Mouse (Mus musculus): ENCODE results near the gene 4632433K11Rik. TPM values are rescaled to one million over a fixed set of nuclear protein-coding genes. Genes with fewer than 3 reads are reported as not detected.

4632433K11Rik gene
- not detected in 2 replicates for polyA plus RNA-seq (2014; fragmentation: Nextera tagmentation; extraction: Ambion mirVana)

DNA sequence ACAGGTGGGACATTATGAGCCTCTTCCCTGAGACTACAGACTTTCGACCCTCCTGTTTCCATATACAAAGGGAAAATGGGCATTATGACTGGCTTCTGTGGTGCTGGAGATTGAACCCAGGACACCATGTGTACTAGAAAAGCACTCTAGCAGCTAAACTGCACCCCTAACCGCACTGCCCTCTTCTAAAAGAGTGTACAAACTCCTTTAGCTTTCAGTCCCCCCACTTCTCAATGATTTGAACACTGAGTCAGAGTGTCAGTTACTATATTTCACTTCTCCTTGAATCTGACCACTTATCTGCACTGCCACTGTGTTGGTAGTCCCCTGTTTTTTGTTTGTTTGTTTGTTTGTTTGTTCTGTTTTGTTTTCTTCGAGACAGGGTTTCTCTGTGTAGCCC is at the start of gene 4632433K11Rik:
Gene 4632433K11Rik (plus strand): TSS at position 301 of the 400 bp plus-strand sequence.
- Histone ChIP-seq H3K9ac (ENCODE audit: low read depth, low read length) (no peak within 1 kb of the TSS), H3K27ac (ENCODE audit: low read depth, low read length) (no peak within 1 kb of the TSS), H3K4me1 (ENCODE audit: control insufficient read depth, insufficient read depth, low read length) (peaks cover 4% of the 10 kb centered on the region; the same call in 1 of the 2 replicates), H3K9me3 (replicated peaks; ENCODE audit: control insufficient read depth, low read length) (peaks cover 36% of the 10 kb centered on the region), H3K4me2 (no peak within 1 kb of the TSS), H3K36me3 (ENCODE audit: control insufficient read depth, insufficient read depth, low read length) (peaks cover 68% of the 10 kb centered on the region), H3K4me3 (ENCODE audit: low read depth, low read length) (no peak within 1 kb of the TSS), H3K27me3 (ENCODE audit: control insufficient read depth, insufficient read depth, low read length) (no peaks in the 10 kb centered on the region)
- whole genome bisulfite sequencing (ENCODE audit: insufficient replicate concordance) = 94% methylated on average over 3 of the region's 3 CpGs
- no peak for ATAC-seq (replicated peaks; ENCODE audit: insufficient number of reproducible peaks, low FRiP score, low TSS enrichment)

- Histone ChIP-seq H3K36me3 (ENCODE audit: control insufficient read depth, insufficient read depth, low read length) (peaks cover 7% of the 10 kb centered on the region), H3K27me3 (ENCODE audit: control insufficient read depth, insufficient read depth, low read length) (peaks cover 12% of the 10 kb centered on the region), H3K9me3 (replicated peaks; ENCODE audit: control insufficient read depth, low read length) (peaks cover 3% of the 10 kb centered on the region; the same call in 1 of the 2 replicates), H3K4me3 (ENCODE audit: low read depth, low read length) (no peak overlapping the region), H3K9ac (ENCODE audit: low read depth, low read length) (no peak overlapping the region), H3K27ac (ENCODE audit: low read depth, low read length) (no peak overlapping the region), H3K4me2 (no peak overlapping the region), H3K4me1 (ENCODE audit: control insufficient read depth, insufficient read depth, low read length) (no peaks in the 10 kb centered on the region)
- whole genome bisulfite sequencing (ENCODE audit: insufficient replicate concordance) = 46% methylated on average over 2 of the region's 2 CpGs
- ATAC-seq (replicated peaks; ENCODE audit: insufficient number of reproducible peaks, low FRiP score, low TSS enrichment) = no peak
These were observed 45.7 kb upstream of the 4632433K11Rik start for GRCm38 (mm10) chr7:4988250-4988649.

DNA sequence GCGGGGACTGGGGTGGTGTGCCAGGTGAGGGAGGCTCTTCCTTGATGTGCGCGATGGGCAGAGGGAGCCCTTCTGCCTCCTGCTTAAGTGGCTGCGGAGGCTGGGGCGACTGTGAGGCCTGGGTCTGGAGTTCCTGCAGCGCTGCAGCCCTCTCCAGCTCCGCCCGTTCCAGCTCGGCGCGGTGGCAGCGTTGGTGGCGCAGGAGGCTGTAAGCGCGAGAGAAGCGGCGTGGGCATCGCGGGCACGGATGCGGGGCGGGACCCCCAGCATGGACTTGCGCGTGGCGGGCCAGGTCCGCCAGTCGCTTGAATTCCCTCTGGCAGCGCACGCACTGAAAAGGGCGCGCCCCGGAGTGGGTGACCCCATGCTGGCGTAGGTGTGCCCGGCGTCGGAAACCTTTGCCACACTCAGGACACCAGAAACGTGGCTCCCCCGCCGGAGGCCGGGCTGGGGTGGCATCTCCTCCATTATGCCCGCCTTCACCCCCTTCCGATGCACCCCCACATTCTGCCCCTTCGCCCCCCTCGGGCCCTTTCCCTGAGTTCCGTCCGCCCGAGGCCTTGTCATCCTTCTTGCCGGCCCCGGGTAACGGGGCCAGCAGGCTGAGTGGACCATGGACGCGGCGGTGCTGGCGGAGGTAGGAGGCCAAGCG is 40.4 kb upstream of the 4632433K11Rik start:
- no peak overlapping the region for H3K27ac ChIP-seq (ENCODE audit: low read depth, low read length)
- peak overlapping the region; percentile 16 for H3K9ac ChIP-seq (ENCODE audit: low read depth, low read length)
- no peak for ATAC-seq (replicated peaks; ENCODE audit: insufficient number of reproducible peaks, low FRiP score, low TSS enrichment)
- H3K36me3 ChIP-seq (ENCODE audit: control insufficient read depth, insufficient read depth, low read length) = peaks cover 9% of the 10 kb centered on the region
- 23% methylated on average over 55 of the region's 55 CpGs for WGBS (ENCODE audit: insufficient replicate concordance)
- peaks cover 16% of the 10 kb centered on the region for H3K4me1 ChIP-seq (ENCODE audit: control insufficient read depth, insufficient read depth, low read length)
- H3K4me2 ChIP-seq = peak overlapping the region; percentile 67
- H3K9me3 ChIP-seq (replicated peaks; ENCODE audit: control insufficient read depth, low read length) = peaks cover 6% of the 10 kb centered on the region; the same call in 1 of the 2 replicates
- peak overlapping the region; percentile 62 for H3K4me3 ChIP-seq (ENCODE audit: low read depth, low read length)
- peaks cover 29% of the 10 kb centered on the region for H3K27me3 ChIP-seq (ENCODE audit: control insufficient read depth, insufficient read depth, low read length)

DNA sequence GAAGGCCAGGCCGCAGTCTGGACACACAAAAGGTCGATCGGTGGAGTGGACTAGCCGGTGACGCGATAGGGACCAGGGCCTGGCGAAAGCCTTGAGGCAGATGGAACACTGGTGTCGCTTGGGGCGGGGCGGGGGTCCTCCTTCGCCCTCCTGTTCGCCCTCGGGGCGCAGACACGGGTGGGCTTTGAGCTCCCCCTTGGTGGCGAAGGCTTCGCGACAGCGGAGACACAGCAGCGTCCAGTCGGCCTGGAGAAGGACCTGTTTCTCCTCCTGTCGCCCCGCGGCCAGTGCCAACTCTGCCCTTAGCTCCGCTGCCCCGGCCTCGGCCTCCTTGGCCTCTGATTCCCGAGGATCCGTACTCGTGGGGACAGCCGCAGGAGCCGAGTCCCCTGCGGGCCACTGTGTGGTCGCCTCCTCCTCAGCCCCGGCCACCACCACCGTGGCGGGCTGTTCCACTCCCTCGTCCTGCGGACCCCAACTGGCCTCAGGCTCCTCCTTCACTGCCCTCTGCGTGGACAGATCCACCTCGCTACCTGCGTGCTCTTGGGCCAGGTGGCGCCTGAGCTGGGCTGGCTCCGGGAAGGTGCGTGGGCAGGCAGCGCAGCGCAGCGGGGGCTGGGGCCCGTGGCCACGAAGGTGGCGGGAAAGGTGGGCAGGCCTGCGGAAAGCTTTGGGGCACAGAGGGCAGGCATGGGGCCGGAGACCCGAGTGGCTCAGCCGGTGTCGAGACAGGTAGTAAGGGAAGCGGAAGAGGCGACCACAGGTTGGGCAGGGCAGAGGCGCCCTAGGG is 39.7 kb upstream of the 4632433K11Rik start:
- Histone ChIP-seq H3K4me1 (ENCODE audit: control insufficient read depth, insufficient read depth, low read length) (peaks cover 16% of the 10 kb centered on the region), H3K9me3 (replicated peaks; ENCODE audit: control insufficient read depth, low read length) (peaks cover 6% of the 10 kb centered on the region; the same call in 1 of the 2 replicates), H3K27me3 (ENCODE audit: control insufficient read depth, insufficient read depth, low read length) (peaks cover 29% of the 10 kb centered on the region), H3K4me3 (ENCODE audit: low read depth, low read length) (peak overlapping the region; percentile 62), H3K36me3 (ENCODE audit: control insufficient read depth, insufficient read depth, low read length) (peaks cover 9% of the 10 kb centered on the region), H3K9ac (ENCODE audit: low read depth, low read length) (peak overlapping the region; percentile 16; the same call in 1 of the 2 replicates), H3K4me2 (peak overlapping the region; percentile 67), H3K27ac (ENCODE audit: low read depth, low read length) (no peak overlapping the region)
- no peak for ATAC-seq (replicated peaks; ENCODE audit: insufficient number of reproducible peaks, low FRiP score, low TSS enrichment)
- WGBS (ENCODE audit: insufficient replicate concordance) = 36% methylated on average over 59 of the region's 59 CpGs

GRCm38 (mm10) chr7:4995268-4996002 is 38.5 kb upstream of the 4632433K11Rik start:
- Histone ChIP-seq H3K9me3 (replicated peaks; ENCODE audit: control insufficient read depth, low read length) (peaks cover 6% of the 10 kb centered on the region; the same call in 1 of the 2 replicates), H3K4me2 (peak overlapping the region; percentile 67), H3K4me3 (ENCODE audit: low read depth, low read length) (peak overlapping the region; percentile 62), H3K36me3 (ENCODE audit: control insufficient read depth, insufficient read depth, low read length) (peaks cover 9% of the 10 kb centered on the region), H3K27me3 (ENCODE audit: control insufficient read depth, insufficient read depth, low read length) (peaks cover 29% of the 10 kb centered on the region), H3K27ac (ENCODE audit: low read depth, low read length) (no peak overlapping the region), H3K4me1 (ENCODE audit: control insufficient read depth, insufficient read depth, low read length) (peaks cover 16% of the 10 kb centered on the region), H3K9ac (ENCODE audit: low read depth, low read length) (peak overlapping the region; percentile 74)
- WGBS (ENCODE audit: insufficient replicate concordance) = 7% methylated on average over 19 of the region's 19 CpGs
- ATAC-seq (replicated peaks; ENCODE audit: insufficient number of reproducible peaks, low FRiP score, low TSS enrichment) = no peak; the same call in 1 of the 2 replicates

DNA sequence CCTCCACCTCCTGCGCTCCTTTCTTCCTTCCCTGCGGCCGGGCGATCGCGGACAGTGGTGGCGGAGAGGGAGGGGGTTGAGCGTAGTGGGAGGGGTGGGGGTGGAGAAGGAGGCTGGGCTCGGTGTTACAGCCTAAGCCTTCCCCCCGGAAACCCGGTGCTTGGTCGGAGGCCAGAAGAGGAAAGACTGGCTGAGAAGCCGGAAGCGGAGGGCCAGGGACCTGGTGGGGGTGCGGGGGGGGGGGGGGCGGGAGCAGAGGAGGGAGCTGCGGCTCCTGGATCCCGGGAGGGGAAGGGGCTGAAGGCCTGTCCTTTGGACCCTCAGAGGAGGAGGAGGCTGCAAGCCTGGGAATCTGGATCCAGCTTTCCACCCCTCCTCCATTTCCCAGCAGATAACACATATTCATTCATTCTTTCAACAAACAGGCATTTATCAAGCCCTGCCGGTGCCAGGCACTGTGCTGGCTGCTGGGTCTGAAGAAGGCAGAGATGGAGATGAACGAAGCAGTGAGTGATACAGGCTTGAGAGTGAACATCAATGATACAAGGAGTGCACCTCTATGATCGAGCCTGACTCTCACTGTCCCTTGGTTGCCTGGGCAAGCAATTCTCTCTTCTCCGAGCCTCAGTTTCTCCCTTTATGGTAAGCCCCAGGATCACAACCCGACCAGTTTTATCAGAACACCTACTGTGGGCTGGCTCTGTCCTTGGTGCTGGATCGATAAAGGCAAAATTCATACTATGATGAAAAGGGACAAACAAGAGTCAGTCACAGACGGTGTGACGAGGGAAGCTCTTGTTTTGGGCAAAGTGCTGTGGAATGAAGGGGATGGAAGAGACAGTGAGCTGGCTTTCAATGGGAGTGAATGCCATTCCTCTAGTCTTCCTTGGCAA is 37.7 kb upstream of the 4632433K11Rik start, which contains the start of gene Zfp579:
Gene Zfp579 (minus strand): TSS at position 156 of the 893 bp plus-strand sequence.
- Histone ChIP-seq H3K27ac (ENCODE audit: low read depth, low read length) (peak within 1 kb of the TSS; percentile 62), H3K4me2 (peak within 1 kb of the TSS; percentile 67), H3K27me3 (ENCODE audit: control insufficient read depth, insufficient read depth, low read length) (peaks cover 29% of the 10 kb centered on the region), H3K9me3 (replicated peaks; ENCODE audit: control insufficient read depth, low read length) (peaks cover 6% of the 10 kb centered on the region; the same call in 1 of the 2 replicates), H3K4me3 (ENCODE audit: low read depth, low read length) (peak within 1 kb of the TSS; percentile 62), H3K36me3 (ENCODE audit: control insufficient read depth, insufficient read depth, low read length) (peaks cover 9% of the 10 kb centered on the region), H3K9ac (ENCODE audit: low read depth, low read length) (peak within 1 kb of the TSS; percentile 74), H3K4me1 (ENCODE audit: control insufficient read depth, insufficient read depth, low read length) (peaks cover 16% of the 10 kb centered on the region)
- peak; percentile 77 for ATAC-seq (replicated peaks; ENCODE audit: insufficient number of reproducible peaks, low FRiP score, low TSS enrichment)
- WGBS (ENCODE audit: insufficient replicate concordance) = 4% methylated on average over 14 of the region's 26 CpGs

DNA sequence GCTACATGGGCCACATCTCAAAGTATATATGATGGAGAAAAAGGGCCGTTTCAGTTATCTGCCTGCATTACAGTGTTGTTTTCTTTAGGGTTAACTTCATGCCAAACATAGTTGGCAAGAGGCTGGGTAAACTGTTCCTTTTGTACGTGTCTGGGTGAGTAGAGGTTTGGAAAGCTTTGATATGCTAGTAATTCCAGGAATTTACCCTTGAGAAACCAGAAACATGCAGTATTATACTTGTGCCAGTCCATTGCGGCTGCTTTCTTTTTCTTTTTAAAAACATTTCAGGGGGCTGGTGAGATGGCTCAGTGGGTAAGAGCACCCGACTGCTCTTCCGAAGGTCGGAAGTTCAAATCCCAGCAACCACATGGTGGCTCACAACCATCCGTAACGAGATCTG is 37.0 kb upstream of the 4632433K11Rik start:
- Histone ChIP-seq H3K9ac (ENCODE audit: low read depth, low read length) (no peak overlapping the region), H3K4me3 (ENCODE audit: low read depth, low read length) (peak overlapping the region; percentile 62; the same call in 1 of the 2 replicates)
- no peak for ATAC-seq (replicated peaks; ENCODE audit: insufficient number of reproducible peaks, low FRiP score, low TSS enrichment)

More for the DNA sequence above, 37.0 kb upstream of the 4632433K11Rik start:
- Histone ChIP-seq H3K27me3 (ENCODE audit: control insufficient read depth, insufficient read depth, low read length) (peaks cover 29% of the 10 kb centered on the region), H3K27ac (ENCODE audit: low read depth, low read length) (peak overlapping the region; percentile 62), H3K36me3 (ENCODE audit: control insufficient read depth, insufficient read depth, low read length) (peaks cover 7% of the 10 kb centered on the region), H3K4me2 (peak overlapping the region; percentile 67), H3K4me1 (ENCODE audit: control insufficient read depth, insufficient read depth, low read length) (peaks cover 16% of the 10 kb centered on the region), H3K9me3 (replicated peaks; ENCODE audit: control insufficient read depth, low read length) (0 out of 2 replicates have a peak, but pooled peaks cover 3% of the 10 kb centered on the region)
- WGBS (ENCODE audit: insufficient replicate concordance) = 56% methylated on average over 7 of the region's 8 CpGs

Data from heart, embryonic 11.5 days (tissue).